Mouse (Mus musculus) kidney, embryonic 16.5 days (tissue): ENCODE results near the gene Vsx1. TPM values are rescaled to one million over a fixed set of nuclear protein-coding genes. Genes with fewer than 3 reads are reported as not detected.
A peak's percentile ranks its signal among the peaks of the same experiment; 100 is the strongest.

ENCODE experiments used
- ATAC-seq: fragments of 200-750 bp; cut with Nextera tagmentation; 2 replicates; pipeline ENCODE4 v1.8.0; 2017; ENCODE audit warnings: moderate TSS enrichment; ENCODE audit not compliant: low FRiP score, low TSS enrichment
- H3K27ac ChIP-seq: fragments of 300-500 bp; sonication (generic); 2 replicates; pipeline ENCODE4 v1.5.1; 2014; ENCODE audit warnings: low read length
- H3K27me3 ChIP-seq: fragments of 300-500 bp; sonication (generic); 2 replicates; pipeline ENCODE4 v1.6.1; 2014; ENCODE audit warnings: low read length, control low read depth, mixed read lengths; ENCODE audit not compliant: insufficient read depth
- H3K36me3 ChIP-seq: fragments of 300-500 bp; sonication (generic); 2 replicates; pipeline ENCODE4 v1.6.1; 2014; ENCODE audit warnings: low read length, control low read depth, mixed read lengths; ENCODE audit not compliant: insufficient read depth
- H3K4me1 ChIP-seq: fragments of 300-500 bp; sonication (generic); 2 replicates; pipeline ENCODE4 v1.6.1; 2014; ENCODE audit warnings: low read length, control low read depth, mixed read lengths; ENCODE audit not compliant: insufficient read depth
- H3K4me2 ChIP-seq: fragments of 300-500 bp; sonication (generic); replicated peaks from 2 replicates; pipeline ENCODE4 v1.6.1; 2014; ENCODE audit warnings: low read depth, low read length
- H3K4me3 ChIP-seq: fragments of 300-500 bp; sonication (generic); 2 replicates; pipeline ENCODE4 v1.5.1; 2014; ENCODE audit warnings: mild to moderate bottlenecking, low read length
- H3K9ac ChIP-seq: fragments of 300-500 bp; sonication (generic); replicated peaks from 2 replicates; pipeline ENCODE4 v1.6.1; 2014; ENCODE audit warnings: low read length
- H3K9me3 ChIP-seq: fragments of 300-500 bp; sonication (generic); 2 replicates; pipeline ENCODE4 v1.6.1; 2016; ENCODE audit warnings: low read length, control low read depth
- WGBS: fragments of 180-500 bp; shearing (Covaris S2); extraction: QIAGEN DNeasy Blood & Tissue Kit; methylation state at CpG from one replicate; pipeline ENCODE4 v1.1.7; 2014; 5-methylcytosine and 5-hydroxymethylcytosine counted together
- polyA plus RNA-seq: library from polyadenylated mRNA; unstranded; fragments of >200 nt; fragmentation: Nextera tagmentation; extraction: Ambion mirVana; gene quantifications from 2 replicates; pipeline ENCODE4 v1.2.1, GENCODE M21; 2015

Gene Vsx1
- polyA plus RNA-seq, 1 experiment from 2014 or later: not detected

DNA sequence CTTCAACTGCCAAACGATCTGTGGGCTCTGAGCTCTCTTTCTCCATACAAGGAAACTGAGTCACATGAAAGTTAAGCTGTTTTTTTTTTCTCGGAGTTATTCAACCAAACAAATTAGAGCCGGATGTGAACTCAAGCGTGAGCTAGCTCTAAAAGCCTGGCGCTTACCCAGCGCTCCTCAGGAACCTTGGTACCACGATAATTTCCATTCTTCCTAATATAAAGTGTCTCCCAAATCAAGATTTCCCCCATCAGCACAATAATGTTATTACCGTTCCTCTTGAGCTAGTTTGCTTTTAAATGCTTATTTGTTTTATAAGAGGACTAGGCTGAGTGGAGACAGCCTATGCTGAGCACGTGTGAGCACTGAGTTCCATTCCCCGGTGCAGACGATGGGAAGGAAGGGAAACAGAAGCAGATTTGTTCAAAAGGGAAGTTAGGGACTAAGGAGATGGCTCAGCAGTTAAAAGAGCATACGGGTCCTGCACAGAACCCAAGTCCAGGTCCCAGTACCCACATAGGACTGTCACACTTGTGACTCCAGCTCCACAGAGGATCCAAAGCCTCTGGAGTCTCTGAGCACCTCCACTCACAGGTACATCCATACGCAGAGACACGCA lies 41.4 kb downstream of the Vsx1 start:
- no peak overlapping the region for H3K4me2 ChIP-seq
- no peak overlapping the region for H3K9ac ChIP-seq
- 74% methylated on average over 14 of the region's 14 CpGs for WGBS
- no peaks in the 10 kb centered on the region for H3K9me3 ChIP-seq
- ATAC-seq: no peak
- H3K4me3 ChIP-seq: no peak overlapping the region
- H3K4me1 ChIP-seq: peaks cover 5% of the 10 kb centered on the region; the same call in 1 of the 2 replicates
- H3K27ac ChIP-seq: no peak overlapping the region
- H3K27me3 ChIP-seq: no peaks in the 10 kb centered on the region
- H3K36me3 ChIP-seq: no peaks in the 10 kb centered on the region

- no peaks in the 10 kb centered on the region for H3K9me3 ChIP-seq
- WGBS: 78% methylated on average over 8 of the region's 8 CpGs
- no peak overlapping the region for H3K27ac ChIP-seq
Measured at GRCm38 (mm10) chr2:150646411-150647121, 42.6 kb downstream of the Vsx1 start.

DNA sequence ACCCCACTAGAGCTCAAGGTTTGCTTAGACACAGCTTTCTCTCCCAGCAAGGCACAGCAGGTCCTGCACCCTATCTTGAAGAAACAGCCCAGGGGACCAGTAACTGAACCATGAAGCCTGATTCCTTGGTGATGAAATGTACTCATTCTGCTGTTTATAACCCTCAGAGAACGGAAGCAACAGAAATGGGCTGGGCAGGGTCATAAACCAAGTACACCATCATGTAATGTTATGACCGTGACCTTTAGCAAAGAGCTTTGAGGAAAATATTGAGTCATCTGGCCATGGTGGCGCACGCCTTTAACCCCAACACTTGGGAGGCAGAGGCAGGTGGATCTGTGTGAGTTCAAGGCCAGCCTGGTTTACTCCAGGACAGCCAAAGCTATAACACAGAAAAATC lies 43.9 kb downstream of the Vsx1 start:
- no peaks in the 10 kb centered on the region for H3K36me3 ChIP-seq
- no peaks in the 10 kb centered on the region for H3K27me3 ChIP-seq
- WGBS: 83% methylated on average over 4 of the region's 4 CpGs
- H3K4me1 ChIP-seq: no peaks in the 10 kb centered on the region
- no peak overlapping the region for H3K4me3 ChIP-seq
- no peaks in the 10 kb centered on the region for H3K9me3 ChIP-seq
- no peak overlapping the region for H3K27ac ChIP-seq
- ATAC-seq: no peak
- no peak overlapping the region for H3K9ac ChIP-seq
- H3K4me2 ChIP-seq: no peak overlapping the region

More at GRCm38 (mm10) chr2:150646411-150647121, 42.6 kb downstream of the Vsx1 start:
- Histone ChIP-seq H3K4me2 (no peak overlapping the region), H3K36me3 (no peaks in the 10 kb centered on the region), H3K27me3 (no peaks in the 10 kb centered on the region), H3K4me1 (peaks cover 5% of the 10 kb centered on the region; the same call in 1 of the 2 replicates), H3K4me3 (no peak overlapping the region), H3K9ac (no peak overlapping the region)
- ATAC-seq: no peak

GRCm38 (mm10) chr2:150643726-150644415 lies 45.3 kb downstream of the Vsx1 start:
- H3K27ac ChIP-seq: no peak overlapping the region
- H3K4me1 ChIP-seq: no peaks in the 10 kb centered on the region
- H3K9me3 ChIP-seq: no peaks in the 10 kb centered on the region
- no peaks in the 10 kb centered on the region for H3K27me3 ChIP-seq
- no peak overlapping the region for H3K9ac ChIP-seq
- 78% methylated on average over 8 of the region's 8 CpGs for WGBS
- H3K4me2 ChIP-seq: no peak overlapping the region
- no peak overlapping the region for H3K4me3 ChIP-seq
- peak; percentile 64; the same call in 1 of the 2 replicates for ATAC-seq
- H3K36me3 ChIP-seq: no peaks in the 10 kb centered on the region

DNA sequence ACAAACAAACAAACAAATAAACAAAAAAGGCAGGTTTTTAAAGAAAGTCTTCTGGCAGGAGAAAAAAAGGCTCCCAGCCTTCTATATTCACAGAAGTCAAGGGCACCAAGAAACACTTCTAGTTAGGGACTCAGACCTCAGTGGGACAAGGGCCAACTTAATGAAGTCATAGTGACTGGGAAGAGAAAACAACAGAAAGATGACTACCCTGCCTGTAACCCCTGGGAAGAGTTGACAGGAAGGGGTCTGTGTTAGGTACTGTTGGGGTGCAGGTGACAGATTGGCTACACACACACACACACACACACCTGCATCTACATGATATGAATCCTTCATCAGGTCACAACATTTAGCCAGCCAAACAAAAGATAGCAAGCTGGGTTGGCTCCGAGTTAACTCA lies 46.0 kb downstream of the Vsx1 start:
- Histone ChIP-seq H3K27ac (no peak overlapping the region), H3K4me1 (no peaks in the 10 kb centered on the region), H3K27me3 (no peaks in the 10 kb centered on the region), H3K4me2 (no peak overlapping the region), H3K36me3 (no peaks in the 10 kb centered on the region), H3K9ac (no peak overlapping the region), H3K4me3 (no peak overlapping the region), H3K9me3 (no peaks in the 10 kb centered on the region)
- ATAC-seq: no peak
- WGBS: 87% methylated on average over 1 of the region's 1 CpGs

DNA sequence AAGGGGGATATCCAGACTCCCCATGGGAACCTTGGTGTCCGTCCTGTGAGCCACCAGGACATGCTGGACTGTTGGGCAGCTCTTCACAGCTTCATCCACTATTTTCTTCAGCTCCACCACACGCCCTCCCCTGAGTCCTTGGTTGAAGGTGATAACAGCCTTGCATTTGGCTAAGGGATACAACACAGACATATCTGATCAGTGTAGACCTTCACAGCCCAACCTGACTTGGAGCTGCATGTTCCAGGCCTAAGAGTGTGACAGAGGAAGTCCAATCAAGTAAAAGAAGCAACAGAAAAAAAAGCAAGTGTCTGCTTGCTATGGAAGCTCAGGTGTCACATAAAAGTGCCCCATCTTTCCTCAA lies 50.8 kb downstream of the Vsx1 start:
- H3K9me3 ChIP-seq: no peaks in the 10 kb centered on the region
- 60% methylated on average over 2 of the region's 2 CpGs for WGBS
- no peak for ATAC-seq
- no peak overlapping the region for H3K27ac ChIP-seq
- H3K4me2 ChIP-seq: no peak overlapping the region
- H3K36me3 ChIP-seq: no peaks in the 10 kb centered on the region
- H3K4me3 ChIP-seq: no peak overlapping the region
- no peaks in the 10 kb centered on the region for H3K27me3 ChIP-seq
- no peak overlapping the region for H3K9ac ChIP-seq
- H3K4me1 ChIP-seq: no peaks in the 10 kb centered on the region

GRCm38 (mm10) chr2:150637702-150638369 lies 51.3 kb downstream of the Vsx1 start:
- no peaks in the 10 kb centered on the region for H3K36me3 ChIP-seq
- no peaks in the 10 kb centered on the region for H3K4me1 ChIP-seq
- H3K9ac ChIP-seq: no peak overlapping the region
- no peaks in the 10 kb centered on the region for H3K9me3 ChIP-seq
- no peak for ATAC-seq
- no peak overlapping the region for H3K27ac ChIP-seq
- H3K4me2 ChIP-seq: no peak overlapping the region
- WGBS: 69% methylated on average over 6 of the region's 6 CpGs
- H3K27me3 ChIP-seq: no peaks in the 10 kb centered on the region
- no peak overlapping the region for H3K4me3 ChIP-seq

- no peaks in the 10 kb centered on the region for H3K9me3 ChIP-seq
- ATAC-seq: no peak
- H3K36me3 ChIP-seq: no peaks in the 10 kb centered on the region
- H3K27me3 ChIP-seq: no peaks in the 10 kb centered on the region
- H3K27ac ChIP-seq: no peak overlapping the region
- H3K4me3 ChIP-seq: no peak overlapping the region
- H3K4me1 ChIP-seq: no peaks in the 10 kb centered on the region
- no peak overlapping the region for H3K9ac ChIP-seq
- 68% methylated on average over 3 of the region's 3 CpGs for WGBS
- no peak overlapping the region for H3K4me2 ChIP-seq
Measured at GRCm38 (mm10) chr2:150635877-150636446, 53.2 kb downstream of the Vsx1 start.
